Mouse (Mus musculus) forebrain, embryonic 10.5 days (tissue): ENCODE measurements around the gene Zmynd10. TPM values are rescaled to one million over a fixed set of nuclear protein-coding genes. Genes with fewer than 3 reads are reported as not detected.

Experiments
- DNase-seq: peaks from one replicate; pipeline ENCODE4 v3.0.0-alpha.2; 2017; ENCODE audit warnings: low spot score; ENCODE audit errors: extremely low spot score
- H3K27ac ChIP-seq: fragments of 300-500 bp; sonication (generic); 2 replicates; pipeline ENCODE4 v1.5.1; 2016; ENCODE audit warnings: mild to moderate bottlenecking
- H3K27me3 ChIP-seq: fragments of 300-500 bp; sonication (generic); 2 replicates; pipeline ENCODE4 v1.6.1; 2016; ENCODE audit warnings: mild to moderate bottlenecking; ENCODE audit not compliant: poor library complexity, severe bottlenecking
- H3K36me3 ChIP-seq: fragments of 300-500 bp; sonication (generic); replicated peaks from 2 replicates; pipeline ENCODE4 v1.6.1; 2016; ENCODE audit warnings: mild to moderate bottlenecking, moderate library complexity
- H3K4me1 ChIP-seq: fragments of 300-500 bp; sonication (generic); 2 replicates; pipeline ENCODE4 v1.6.1; 2016
- H3K4me3 ChIP-seq: fragments of 300-500 bp; sonication (generic); 2 replicates; pipeline ENCODE4 v1.5.1; 2016; ENCODE audit warnings: mild to moderate bottlenecking, moderate library complexity
- H3K9me3 ChIP-seq: fragments of 300-500 bp; sonication (generic); 2 replicates; pipeline ENCODE4 v1.6.1; 2016; ENCODE audit warnings: mild to moderate bottlenecking, moderate library complexity
- WGBS: fragments of 180-500 bp; shearing (Covaris S2); methylation state at CpG from one replicate; pipeline ENCODE4 v1.1.7; 2016; 5-methylcytosine and 5-hydroxymethylcytosine counted together
- polyA plus RNA-seq: library from polyadenylated mRNA; unstranded; fragments of >200 nt; fragmentation: Nextera tagmentation; extraction: Ambion mirVana; gene quantifications from 2 replicates; pipeline ENCODE4 v1.2.1, GENCODE M21; 2016

Zmynd10 gene
- polyA plus RNA-seq, 1 experiment from 2014 or later, result 1.4 TPM

DNA sequence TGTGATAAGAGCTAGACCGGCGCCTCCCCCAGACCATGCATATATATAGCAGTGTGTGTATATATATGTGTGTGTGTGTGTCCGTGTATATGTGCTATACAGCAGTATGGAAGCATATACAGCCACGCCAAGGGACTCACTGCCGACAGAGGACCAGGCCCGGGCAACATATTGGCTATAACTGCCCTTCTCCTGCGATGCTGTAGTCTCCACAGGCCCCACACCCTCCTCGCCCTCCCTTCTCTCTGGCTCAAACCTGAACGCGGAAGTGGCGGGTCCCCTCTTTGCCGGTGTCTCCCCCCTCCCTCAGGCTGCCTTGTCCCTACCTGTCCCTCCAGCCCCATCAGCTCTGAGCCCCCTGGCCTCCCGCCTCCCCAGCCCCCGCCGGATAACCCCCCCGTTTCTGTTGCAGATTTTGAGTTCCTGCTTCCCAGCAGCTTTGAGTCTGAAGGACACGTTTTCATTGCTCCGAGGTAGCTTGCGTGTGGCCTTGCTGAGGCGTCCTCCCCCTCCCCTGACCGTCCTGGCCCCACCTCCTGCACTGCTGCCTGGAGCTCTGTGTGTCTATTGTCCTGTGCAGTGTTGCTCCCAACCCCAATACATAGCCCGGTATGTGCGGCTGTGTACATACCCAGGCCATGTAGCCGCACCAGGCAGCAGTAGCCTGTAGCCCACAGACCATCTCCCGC lies 25.2 kb upstream of the Zmynd10 start:
- Histone ChIP-seq H3K4me3 (peak overlapping the region; percentile 37), H3K27me3 (peaks cover 63% of the 10 kb centered on the region), H3K27ac (peak overlapping the region; percentile 68), H3K9me3 (no peaks in the 10 kb centered on the region), H3K4me1 (peaks cover 34% of the 10 kb centered on the region), H3K36me3 (no peaks in the 10 kb centered on the region)
- DNase-seq, result no peak
- WGBS, result 24% methylated on average over 25 of the region's 25 CpGs

DNA sequence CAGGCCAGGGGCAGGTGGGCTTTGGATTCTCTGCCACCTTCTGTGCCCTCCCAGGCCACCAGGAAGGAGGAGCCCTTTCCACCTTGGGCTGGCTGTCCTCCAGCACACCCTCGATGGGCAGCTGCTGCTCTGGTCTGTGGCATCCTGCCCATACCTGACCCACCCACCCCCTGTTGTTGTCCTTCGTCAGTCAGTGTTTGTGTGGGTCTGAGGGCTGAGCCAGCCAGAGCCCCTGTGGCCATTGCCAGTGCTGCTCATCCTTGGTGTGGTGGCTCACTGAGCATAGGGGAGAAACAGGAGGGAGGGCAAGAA lies 24.7 kb upstream of the Zmynd10 start:
- H3K27me3 ChIP-seq, result peaks cover 68% of the 10 kb centered on the region
- WGBS, result 42% methylated on average over 2 of the region's 2 CpGs
- H3K4me1 ChIP-seq, result peaks cover 39% of the 10 kb centered on the region
- no peaks in the 10 kb centered on the region for H3K9me3 ChIP-seq
- H3K36me3 ChIP-seq, result no peaks in the 10 kb centered on the region
- no peak for DNase-seq
- peak overlapping the region; percentile 68 for H3K27ac ChIP-seq
- H3K4me3 ChIP-seq, result peak overlapping the region; percentile 37; the same call in 1 of the 2 replicates

DNA sequence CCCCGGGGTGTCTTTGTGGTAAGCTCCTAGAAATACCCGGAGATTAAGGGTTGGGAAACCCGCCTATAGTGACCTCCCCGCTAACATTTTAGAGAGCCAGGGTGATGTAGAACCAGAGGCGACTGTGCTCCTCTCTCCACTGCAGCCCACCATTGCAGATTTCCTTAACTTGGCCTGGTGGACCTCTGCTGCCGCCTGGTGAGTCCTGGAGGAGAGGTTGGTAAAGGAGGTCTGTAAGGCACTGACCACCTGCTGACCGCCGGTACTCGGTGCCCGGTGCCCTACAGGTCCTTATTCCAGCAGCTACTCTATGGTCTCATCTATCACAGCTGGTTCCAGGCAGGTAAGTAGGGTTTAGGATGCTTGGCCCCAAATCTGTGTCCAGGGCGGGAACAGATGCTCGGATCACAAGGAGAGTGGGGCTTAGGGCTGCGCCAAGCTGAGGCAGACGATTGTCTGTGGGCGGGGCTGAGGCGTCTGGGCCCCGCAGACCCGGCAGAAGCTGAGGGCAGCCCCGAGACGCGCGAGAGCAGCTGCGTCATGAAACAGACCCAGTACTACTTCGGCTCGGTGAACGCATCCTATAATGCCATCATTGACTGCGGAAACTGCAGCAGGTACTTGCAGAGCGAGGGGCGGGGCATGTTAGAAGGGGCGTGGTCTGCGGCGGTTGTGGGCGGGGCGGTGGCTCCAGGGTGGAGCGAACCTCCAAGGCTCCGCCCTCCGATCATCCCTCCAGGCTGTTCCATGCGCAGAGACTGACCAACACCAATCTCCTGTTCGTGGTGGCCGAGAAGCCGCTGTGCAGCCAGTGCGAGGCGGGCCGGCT lies 20.7 kb upstream of the Zmynd10 start:
- 3% methylated on average over 43 of the region's 44 CpGs for WGBS
- Histone ChIP-seq H3K27me3 (peaks cover 78% of the 10 kb centered on the region), H3K4me3 (peak overlapping the region; percentile 53), H3K36me3 (no peaks in the 10 kb centered on the region), H3K9me3 (no peaks in the 10 kb centered on the region), H3K27ac (peak overlapping the region; percentile 41; the same call in 1 of the 2 replicates), H3K4me1 (peaks cover 41% of the 10 kb centered on the region)
- peak; percentile 87 for DNase-seq

DNA sequence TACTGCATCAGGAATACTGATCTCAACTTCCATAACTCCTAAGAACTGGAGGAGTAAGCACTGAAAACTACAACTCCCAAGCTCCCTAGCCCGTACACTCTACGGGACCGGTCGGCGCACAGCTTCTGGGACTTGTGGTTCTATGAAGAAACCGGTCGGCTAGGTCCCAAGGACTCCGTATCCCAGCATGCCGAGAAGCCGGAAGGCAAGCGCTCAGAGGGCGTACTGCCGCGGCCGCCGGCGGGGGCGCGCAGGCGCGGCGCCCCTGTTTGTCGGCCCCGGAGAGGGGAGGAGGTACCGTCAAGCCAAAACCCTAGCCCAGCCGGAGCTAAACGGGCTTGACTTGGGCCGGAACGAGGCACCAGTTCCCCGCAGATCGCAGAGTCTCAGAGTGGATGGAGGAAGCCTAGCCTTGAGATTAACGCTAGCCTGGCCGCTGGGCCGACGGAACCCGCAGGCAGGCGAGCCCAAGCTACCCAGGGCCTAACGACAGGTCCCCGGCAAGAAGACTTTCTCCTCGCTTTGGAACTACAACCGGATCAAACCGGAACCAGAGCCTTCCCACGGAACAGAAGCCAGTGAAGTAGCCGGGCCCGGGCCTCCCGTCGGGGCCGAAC lies 13.2 kb upstream of the Zmynd10 start, which contains the start of gene Tmem115:
Tmem115 (plus strand) TSS at position 155 of the 617 bp plus-strand sequence.
- peak within 1 kb of the TSS; percentile 88 for H3K27ac ChIP-seq
- peaks cover 6% of the 10 kb centered on the region; the same call in 1 of the 2 replicates for H3K27me3 ChIP-seq
- no peaks in the 10 kb centered on the region for H3K9me3 ChIP-seq
- peak within 1 kb of the TSS; percentile 72 for H3K4me3 ChIP-seq
- peaks cover 43% of the 10 kb centered on the region for H3K4me1 ChIP-seq
- under 1% methylated on average over 48 of the region's 48 CpGs for WGBS
- peaks cover 25% of the 10 kb centered on the region for H3K36me3 ChIP-seq
- DNase-seq, result peak; percentile 93

DNA sequence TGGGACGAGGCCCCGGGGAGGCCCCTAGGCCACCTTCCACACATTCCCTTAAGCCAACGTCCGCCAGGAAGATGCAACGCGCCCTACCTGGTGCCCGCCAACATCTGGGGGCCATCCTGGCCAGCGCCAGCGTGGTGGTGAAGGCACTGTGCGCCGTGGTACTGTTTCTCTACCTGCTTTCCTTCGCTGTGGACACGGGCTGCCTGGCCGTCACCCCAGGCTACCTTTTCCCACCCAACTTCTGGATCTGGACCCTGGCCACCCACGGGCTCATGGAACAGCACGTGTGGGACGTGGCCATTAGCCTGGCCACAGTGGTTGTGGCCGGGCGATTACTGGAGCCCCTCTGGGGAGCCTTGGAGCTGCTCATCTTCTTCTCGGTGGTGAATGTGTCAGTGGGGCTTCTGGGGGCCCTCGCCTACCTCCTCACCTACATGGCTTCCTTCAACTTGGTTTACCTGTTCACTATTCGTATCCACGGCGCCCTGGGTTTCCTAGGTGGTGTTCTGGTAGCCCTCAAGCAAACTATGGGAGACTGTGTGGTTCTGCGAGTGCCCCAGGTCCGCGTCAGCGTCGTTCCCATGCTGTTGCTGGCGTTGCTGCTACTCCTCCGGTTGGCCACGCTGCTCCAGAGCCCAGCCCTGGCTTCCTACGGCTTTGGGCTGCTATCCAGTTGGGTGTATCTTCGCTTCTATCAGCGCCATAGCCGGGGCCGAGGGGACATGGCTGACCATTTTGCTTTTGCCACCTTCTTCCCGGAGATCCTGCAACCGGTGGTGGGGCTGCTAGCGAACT lies 12.5 kb upstream of the Zmynd10 start:
- peaks cover 43% of the 10 kb centered on the region for H3K4me1 ChIP-seq
- peak overlapping the region; percentile 88 for H3K27ac ChIP-seq
- peak overlapping the region; percentile 72 for H3K4me3 ChIP-seq
- no peaks in the 10 kb centered on the region for H3K9me3 ChIP-seq
- under 1% methylated on average over 40 of the region's 40 CpGs for WGBS
- no peak for DNase-seq
- peaks cover 32% of the 10 kb centered on the region for H3K36me3 ChIP-seq
- H3K27me3 ChIP-seq, result peaks cover 1% of the 10 kb centered on the region; the same call in 1 of the 2 replicates

DNA sequence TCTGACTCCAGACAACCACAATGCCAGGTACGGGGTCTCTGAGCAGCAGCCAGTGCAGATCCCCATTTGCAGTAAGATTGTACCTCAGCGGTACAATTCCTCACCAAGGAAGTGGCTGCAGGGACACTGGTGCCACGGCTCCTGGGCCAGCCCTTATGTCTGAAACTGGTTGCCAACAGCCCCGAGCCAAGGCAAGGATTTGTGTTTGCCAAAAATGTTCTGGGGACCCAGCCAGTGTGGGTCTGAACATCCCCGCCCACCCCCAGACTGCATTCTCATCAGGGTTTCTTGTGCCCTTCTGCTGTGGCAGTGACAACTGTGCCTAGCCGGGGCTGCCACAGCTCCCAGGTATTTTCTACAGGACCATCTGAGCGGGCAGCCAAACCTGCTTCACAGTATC lies 8.9 kb upstream of the Zmynd10 start:
- no peak for DNase-seq
- WGBS, result 92% methylated on average over 7 of the region's 7 CpGs
- Histone ChIP-seq H3K27me3 (no peaks in the 10 kb centered on the region), H3K9me3 (no peaks in the 10 kb centered on the region), H3K27ac (no peak overlapping the region), H3K4me3 (0 out of 2 replicates have a peak overlapping the region, but pooled peaks have one; percentile 72), H3K4me1 (peaks cover 70% of the 10 kb centered on the region), H3K36me3 (peaks cover 41% of the 10 kb centered on the region)

DNA sequence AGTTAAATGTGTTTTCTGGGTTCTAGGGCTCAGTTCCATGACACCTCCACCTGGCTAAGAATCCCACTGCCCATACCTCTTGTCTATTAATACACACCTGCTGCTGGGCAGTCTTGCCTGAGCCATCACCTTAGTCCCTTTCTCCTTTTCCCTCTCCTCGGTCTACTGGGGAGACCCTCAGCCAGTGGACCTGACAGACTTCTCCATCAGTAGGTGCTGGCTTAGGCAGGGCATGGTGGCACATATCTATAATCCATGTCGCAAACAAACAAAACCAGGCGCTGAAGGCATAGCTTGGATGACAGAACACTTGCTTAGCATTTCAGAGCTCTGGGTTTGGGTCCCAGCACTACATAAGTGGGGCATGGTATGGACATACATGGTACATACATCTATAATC lies 8.4 kb upstream of the Zmynd10 start:
- H3K27me3 ChIP-seq, result no peaks in the 10 kb centered on the region
- no peak for DNase-seq
- no peak overlapping the region for H3K27ac ChIP-seq
- H3K36me3 ChIP-seq, result peaks cover 46% of the 10 kb centered on the region
- H3K4me3 ChIP-seq, result no peak overlapping the region
- 90% methylated on average over 3 of the region's 3 CpGs for WGBS
- no peaks in the 10 kb centered on the region for H3K9me3 ChIP-seq
- peaks cover 68% of the 10 kb centered on the region for H3K4me1 ChIP-seq

DNA sequence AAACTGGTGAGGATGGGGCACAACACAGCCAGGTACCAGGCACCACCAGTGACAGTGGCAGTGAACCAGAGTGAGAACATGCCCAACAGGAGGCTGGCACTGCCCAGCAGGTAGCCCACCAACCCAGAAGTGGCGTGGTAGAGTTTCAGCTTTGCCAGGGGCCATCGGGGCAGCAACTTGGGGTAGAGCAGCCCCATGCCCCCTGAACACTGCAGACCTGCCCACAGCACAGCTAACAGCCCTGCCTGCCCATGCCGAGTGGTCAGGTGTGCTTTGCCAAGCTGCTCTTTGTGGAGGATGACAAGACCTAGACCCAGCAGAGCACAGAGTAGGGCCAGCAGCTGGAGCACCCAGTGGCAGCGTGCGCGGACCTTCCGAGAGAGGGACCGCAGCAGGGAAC lies 7.2 kb upstream of the Zmynd10 start:
- no peak for DNase-seq
- Histone ChIP-seq H3K4me1 (peaks cover 60% of the 10 kb centered on the region), H3K9me3 (no peaks in the 10 kb centered on the region), H3K27ac (no peak overlapping the region), H3K27me3 (no peaks in the 10 kb centered on the region), H3K4me3 (no peak overlapping the region; the same call in 1 of the 2 replicates), H3K36me3 (peaks cover 58% of the 10 kb centered on the region)
- 94% methylated on average over 8 of the region's 8 CpGs for WGBS

DNA sequence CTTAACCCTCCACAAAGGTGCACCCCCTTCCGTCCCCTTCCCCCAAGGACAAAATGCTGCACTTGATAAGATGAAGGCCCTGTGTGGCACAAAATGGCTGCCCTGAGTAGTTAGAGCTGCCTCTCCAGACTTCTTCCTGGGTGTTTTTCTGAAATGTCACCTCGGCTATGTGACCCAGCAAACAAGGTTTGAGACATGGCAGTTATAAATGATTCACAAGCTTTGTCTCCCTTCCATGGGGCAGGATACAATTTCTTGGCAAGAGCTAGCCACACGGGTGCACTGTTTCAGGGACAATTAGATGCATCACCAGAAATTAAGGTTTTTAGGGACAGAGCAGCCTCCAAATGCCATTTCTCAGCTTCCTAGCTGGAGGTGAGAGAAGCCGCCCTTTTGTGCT lies 6.7 kb upstream of the Zmynd10 start:
- H3K9me3 ChIP-seq, result no peaks in the 10 kb centered on the region
- H3K4me1 ChIP-seq, result peaks cover 55% of the 10 kb centered on the region
- DNase-seq, result no peak
- H3K36me3 ChIP-seq, result peaks cover 63% of the 10 kb centered on the region
- no peaks in the 10 kb centered on the region for H3K27me3 ChIP-seq
- H3K4me3 ChIP-seq, result peak overlapping the region; percentile 70; the same call in 1 of the 2 replicates
- H3K27ac ChIP-seq, result no peak overlapping the region
- 81% methylated on average over 4 of the region's 4 CpGs for WGBS

DNA sequence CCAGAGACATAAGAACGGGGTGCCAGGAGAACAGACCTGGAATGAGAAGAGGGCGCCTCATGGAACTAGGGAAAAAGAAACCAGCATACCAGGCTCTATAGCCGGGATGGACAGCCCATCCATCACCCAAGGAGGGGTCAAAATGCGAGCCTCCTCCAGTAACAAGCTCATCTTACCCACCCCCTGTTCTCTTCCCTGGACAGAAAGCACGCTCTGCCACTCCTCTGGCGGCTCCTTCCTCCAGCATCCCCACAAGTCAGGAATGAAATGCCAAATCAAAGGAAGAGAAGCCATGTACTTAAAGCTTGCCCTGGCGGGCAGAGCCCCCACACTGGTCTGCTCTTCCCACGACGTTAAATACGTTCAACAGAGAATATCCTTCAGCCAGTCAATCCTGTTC lies 6.1 kb upstream of the Zmynd10 start:
- Histone ChIP-seq H3K36me3 (peaks cover 63% of the 10 kb centered on the region), H3K27ac (0 out of 2 replicates have a peak overlapping the region, but pooled peaks have one; percentile 87), H3K9me3 (no peaks in the 10 kb centered on the region), H3K4me3 (peak overlapping the region; percentile 70), H3K27me3 (no peaks in the 10 kb centered on the region), H3K4me1 (peaks cover 53% of the 10 kb centered on the region)
- DNase-seq, result no peak
- 38% methylated on average over 10 of the region's 10 CpGs for WGBS

DNA sequence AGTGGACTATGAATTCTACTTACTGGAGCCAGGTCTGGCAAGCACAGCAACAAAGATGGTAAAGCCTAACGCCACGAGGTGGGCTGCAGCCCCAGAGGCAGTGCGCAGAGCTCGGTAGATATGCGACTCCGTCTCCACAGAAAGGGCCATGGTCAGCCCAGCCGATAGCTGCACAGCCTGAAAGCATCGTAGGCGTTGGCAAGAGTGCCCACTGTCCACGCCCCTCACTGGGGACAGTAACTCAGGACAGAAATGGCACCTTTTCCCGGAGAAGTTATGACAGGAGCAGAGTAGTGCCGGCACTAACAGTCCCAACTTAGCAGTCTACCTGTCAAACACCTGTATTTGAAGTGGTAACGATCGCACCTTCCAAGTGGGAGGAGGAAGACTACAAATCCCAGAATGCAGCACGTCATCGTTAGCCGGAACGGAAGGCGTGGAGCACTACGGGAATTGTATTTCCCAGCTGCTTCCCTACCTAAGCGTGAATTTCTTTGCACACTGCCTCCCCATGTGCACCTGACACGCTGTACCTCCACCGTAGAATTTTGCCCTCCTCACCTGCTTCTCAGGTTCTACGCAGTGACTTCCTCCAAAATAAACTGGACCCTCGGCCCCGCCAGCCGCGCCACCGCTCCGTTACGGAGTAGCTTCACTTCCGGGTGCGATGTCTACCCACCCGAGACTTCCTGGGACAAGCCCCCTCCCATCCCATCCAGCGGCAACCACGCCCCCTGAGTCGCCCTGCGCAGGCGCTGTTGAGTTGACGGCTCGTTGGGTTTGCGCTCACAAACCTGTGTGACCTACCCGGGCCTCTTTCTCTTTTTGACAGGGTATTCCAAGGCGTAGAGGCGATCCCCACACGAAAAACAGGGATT lies 5.4 kb upstream of the Zmynd10 start, which contains the start of the genes Cyb561d2 and Nprl2:
Cyb561d2 (minus strand) TSS at position 720 of the 878 bp plus-strand sequence.
Nprl2 (plus strand) TSS at position 753 of the 878 bp plus-strand sequence.
- H3K9me3 ChIP-seq, result no peaks in the 10 kb centered on the region
- peak within 1 kb of the TSS; percentile 70 for H3K4me3 ChIP-seq
- peaks cover 60% of the 10 kb centered on the region for H3K36me3 ChIP-seq
- no peaks in the 10 kb centered on the region for H3K27me3 ChIP-seq
- DNase-seq, result peak; percentile 96
- peaks cover 53% of the 10 kb centered on the region for H3K4me1 ChIP-seq
- peak within 1 kb of the TSS; percentile 87 for H3K27ac ChIP-seq
- under 1% methylated on average over 46 of the region's 46 CpGs for WGBS
